Comparison of ENCODE assay signal across 13 mouse cellular contexts in genomic region chr4:104725673-104726072, GRCm38 (mm10). TPM values are rescaled to one million over a fixed set of nuclear protein-coding genes. Genes with fewer than 3 reads are reported as not detected.
DNase-seq lines count a peak whose midpoint lies in the region; ATAC-seq and TF ChIP-seq lines count a peak whose summit lies in the region.
"Had no signal": no experiment of that assay in that cellular context is flagged by ENCODE, and none has a peak within 500 bp of the region (broad histone marks: within the 10 kb centered on the region; RNA-seq: fewer than 3 reads in every experiment).

No protein-coding gene starts in this region.

- TF ChIP-seq EP300 in CH12.LX (IDR thresholded peaks at IDR 0.05; ENCODE audit: low read length), result no peak

- no peaks in the 10 kb centered on the region; the same call in 1 of the 2 replicates for H3K36me3 ChIP-seq in forebrain, postnatal 0 days (ENCODE audit: insufficient read depth)
- peaks cover 2% of the 10 kb centered on the region; the same call in 1 of the 2 replicates for H3K36me3 ChIP-seq in forebrain, embryonic 16.5 days (ENCODE audit: control insufficient read depth, insufficient read depth)
- no peaks in the 10 kb centered on the region for H3K36me3 ChIP-seq in CH12.LX (replicated peaks in 1 of 2; ENCODE audit: control insufficient read depth in 1 of 2, insufficient read depth in 1 of 2, low read length in 1 of 2)

- H3K9me3 ChIP-seq in forebrain, postnatal 0 days (ENCODE audit: low read length), result no peaks in the 10 kb centered on the region
- H3K9me3 ChIP-seq in forebrain, embryonic 16.5 days (ENCODE audit: control insufficient read depth, low read length), result no peaks in the 10 kb centered on the region
- peaks cover 28% of the 10 kb centered on the region for H3K9me3 ChIP-seq in CH12.LX (replicated peaks; ENCODE audit: low read length)

- H3K9ac ChIP-seq in forebrain, postnatal 0 days, result no peak overlapping the region
- no peak overlapping the region for H3K9ac ChIP-seq in forebrain, embryonic 16.5 days (replicated peaks; ENCODE audit: low read depth, low read length)
- no peak overlapping the region for H3K9ac ChIP-seq in CH12.LX (ENCODE audit: insufficient read depth, low read depth)

- DNase-seq in forebrain, postnatal 0 days, result peak; percentile 59
- no peak for DNase-seq in left cerebral cortex, adult 2 months (ENCODE audit: extremely low spot score in 1 of 2, low spot score in 2 of 2)
- DNase-seq in left cerebral cortex, adult 11 months (ENCODE audit: low spot score), result no peak
- DNase-seq in CH12.LX (ENCODE audit: extremely low read depth) (peak; percentile 28), ZHBTc4 (ENCODE audit: low read depth, low spot score) (peak; percentile 40)
- no peak for DNase-seq in ovary, postnatal 36 days (ENCODE audit: low spot score)
- no peak for DNase-seq in testis, postnatal 10 days (ENCODE audit: low spot score)
- DNase-seq: gastrocnemius, postnatal 14 days; thymus, postnatal 36 days had no signal

- TF ChIP-seq POLR2A in CH12.LX (IDR thresholded peaks at IDR 0.05; ENCODE audit: low read depth, low read length), result no peak

- intact Hi-C loops in left cerebral cortex, adult 2 months (cut with DNase I), result no loop called here

- TF ChIP-seq CTCF in forebrain, postnatal 0 days (IDR thresholded peaks at IDR 0.05; ENCODE audit: low read depth), result peak; percentile 55
- peak; percentile 54 for TF ChIP-seq CTCF in left cerebral cortex, adult 2 months (IDR thresholded peaks at IDR 0.05)
- peak; percentile 27 to 38; a peak in 3 of 4 replicates for TF ChIP-seq CTCF in CH12.LX (conservative IDR thresholded peaks at IDR 0.05 in 1 of 2, IDR thresholded peaks at IDR 0.05 in 1 of 2; ENCODE audit: low read depth in 2 of 2, low read length in 2 of 2)

- TF ChIP-seq RAD21 in CH12.LX (IDR thresholded peaks at IDR 0.05; ENCODE audit: low read depth, low read length), result peak; percentile 24

- H3K27ac ChIP-seq in forebrain, postnatal 0 days (ENCODE audit: low read depth, low read length), result no peak overlapping the region
- H3K27ac ChIP-seq in forebrain, embryonic 16.5 days (ENCODE audit: low read length), result no peak overlapping the region
- no peak overlapping the region for H3K27ac ChIP-seq in left cerebral cortex, adult 2 months
- H3K27ac ChIP-seq in CH12.LX (ENCODE audit: insufficient read depth, low read depth), result no peak overlapping the region

- no peak overlapping the region for H3K4me3 ChIP-seq in forebrain, postnatal 0 days (ENCODE audit: low read depth, low read length)
- no peak overlapping the region for H3K4me3 ChIP-seq in forebrain, embryonic 16.5 days (replicated peaks; ENCODE audit: low read length)
- no peak overlapping the region for H3K4me3 ChIP-seq in left cerebral cortex, adult 2 months
- no peak overlapping the region for H3K4me3 ChIP-seq in CH12.LX (replicated peaks in 1 of 3; ENCODE audit: low read depth in 2 of 3, low read length in 2 of 3, poor library complexity in 1 of 3)
- H3K4me3 ChIP-seq: myocyte had no signal

- ATAC-seq in forebrain, postnatal 0 days, result no peak
- no peak for ATAC-seq in forebrain, embryonic 16.5 days

- H3K27me3 ChIP-seq in forebrain, postnatal 0 days (ENCODE audit: insufficient read depth, low read length), result no peaks in the 10 kb centered on the region
- no peaks in the 10 kb centered on the region for H3K27me3 ChIP-seq in forebrain, embryonic 16.5 days (replicated peaks; ENCODE audit: control insufficient read depth, insufficient read depth, low read length)
- H3K27me3 ChIP-seq in CH12.LX (replicated peaks), result no peaks in the 10 kb centered on the region

- H3K4me2 ChIP-seq in forebrain, postnatal 0 days (ENCODE audit: low read depth), result no peak overlapping the region
- no peak overlapping the region for H3K4me2 ChIP-seq in forebrain, embryonic 16.5 days (ENCODE audit: low read length)
- H3K4me2 ChIP-seq in CH12.LX (ENCODE audit: insufficient read depth, low read depth, poor library complexity, severe bottlenecking), result no peak overlapping the region

- dilution Hi-C loops in CH12.LX (cut with MboI; ENCODE audit: extremely low pct_ligation_motif_present, extremely low pct_unique_long_range_greater_than_20kb, low sequenced_read_pairs), result no loop called here

- in situ Hi-C loops in CH12.LX (cut with MboI; ENCODE audit: low pct_ligation_motif_present, low pct_unique_long_range_greater_than_20kb, low sequenced_read_pairs), result no loop called here

- peaks cover 14% of the 10 kb centered on the region for H3K4me1 ChIP-seq in forebrain, postnatal 0 days (ENCODE audit: insufficient read depth)
- H3K4me1 ChIP-seq in forebrain, embryonic 16.5 days (replicated peaks; ENCODE audit: control insufficient read depth, insufficient read depth, low read length), result peaks cover 16% of the 10 kb centered on the region
- H3K4me1 ChIP-seq in CH12.LX (ENCODE audit: control insufficient read depth in 1 of 2, insufficient read depth in 2 of 2), result peaks cover 0 to 4% of the 10 kb centered on the region in 2 experiments; a peak in 1 of 4 replicates

- 39% methylated on average over 3 of the region's 3 CpGs for WGBS in forebrain, postnatal 0 days
- WGBS in forebrain, embryonic 16.5 days, result 46% methylated on average over 3 of the region's 3 CpGs

- no peaks in the 10 kb centered on the region for H3K79me2 ChIP-seq in CH12.LX (replicated peaks; ENCODE audit: control insufficient read depth, extremely low read depth, insufficient read depth, poor library complexity, severe bottlenecking)

TF ChIP-seq in CH12.LX, 34 proteins besides CTCF, POLR2A, EP300 and RAD21:
- TF ChIP-seq SIN3A (IDR thresholded peaks at IDR 0.05; ENCODE audit: low read length) (no peak), MAFK (IDR thresholded peaks at IDR 0.05; ENCODE audit: insufficient replicate concordance, low read length) (no peak)

RNA-seq across cellular contexts. Expression of gene C8b, which starts 40.4 kb away (rescaled TPM):
- total RNA-seq in forebrain, postnatal 0 days (2014; rRNA removed), result 0.15 and 0.86 TPM in 2 replicates
- 0.16 and 0.18 TPM in 2 replicates for polyA plus RNA-seq in forebrain, postnatal 0 days (2015; fragmentation: Nextera tagmentation; extraction: Ambion mirVana)
- 0.25 TPM in 1 of 2 replicates, not detected in the other for polyA plus RNA-seq in forebrain, embryonic 16.5 days (2015; fragmentation: Nextera tagmentation; extraction: Ambion mirVana)
- under 1 TPM; 0.20 to 0.26 TPM for total RNA-seq in left cerebral cortex, adult 2 months (2021)
- total RNA-seq in CH12.LX (2012; rRNA removed) (not detected in 2 replicates), CH12.LX (2014; rRNA removed) (0.13 TPM in 1 of 2 replicates, not detected in the other)
- 0.23 and 0.38 TPM in 2 replicates for polyA plus RNA-seq in CH12.LX (2012; ENCODE audit: insufficient read length, low read depth)
- total RNA-seq: gastrocnemius, postnatal 14 days; MEL had no signal
- polyA plus RNA-seq: limb, embryonic 14.5 days; myocyte had no signal

Comparison
In these comparisons a context has a peak if more than half of its experiments do, and no peak if none do; other contexts are left out.
1. DNase-seq: peak in forebrain, postnatal 0 days (single experiment), CH12.LX (single experiment) and ZHBTc4 (single experiment); none in left cerebral cortex, adult 2 months (0 of 2), left cerebral cortex, adult 11 months (single experiment), ovary, postnatal 36 days (single experiment) and testis, postnatal 10 days (single experiment).
2. Peak in every context shown above with its lines, with median percentiles within 50 percentile points of each other: CTCF ChIP-seq.